Mouse (Mus musculus): Measurements from ENCODE around the gene Sertad2.

DNA sequence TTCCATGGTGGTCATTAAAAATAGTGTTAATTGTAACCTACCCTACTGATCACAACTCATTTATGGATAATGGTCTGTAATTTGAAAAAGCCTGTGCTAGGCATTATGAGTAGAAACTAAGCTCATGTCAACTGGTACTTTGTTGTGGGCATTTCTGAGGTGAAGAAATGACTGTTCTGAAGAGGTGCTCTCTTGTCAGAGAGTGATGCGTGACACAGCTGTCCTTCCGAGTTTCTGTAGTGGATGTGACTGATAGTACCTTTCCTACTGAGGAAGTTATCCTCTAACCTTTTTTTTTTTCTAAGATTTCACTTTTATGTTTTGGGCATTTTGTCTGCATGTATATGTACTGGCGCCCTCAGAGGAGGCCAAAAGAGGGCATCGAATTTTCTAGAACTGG lies 22.0 kb downstream of the Sertad2 start:
- no peak for TF ChIP-seq TAL1 (IDR thresholded peaks at IDR 0.05; ENCODE audit: low read length)
- TF ChIP-seq GATA1 (IDR thresholded peaks at IDR 0.05; ENCODE audit: low read length), result no peak
